Mouse (Mus musculus) cerebral cortex, adult 2 months (tissue): ENCODE measurements around the gene Igsf21.

Source experiments
- WGBS: fragments of 180-500 bp; shearing (Covaris S2); methylation state at CpG from one replicate; pipeline ENCODE4 v1.1.7; 2018; 5-methylcytosine and 5-hydroxymethylcytosine counted together

Igsf21 gene

GRCm38 (mm10) chr4:140052575-140052974 lies 194.0 kb downstream of the Igsf21 start:
- 73% methylated on average over 11 of the region's 11 CpGs for WGBS

GRCm38 (mm10) chr4:140047807-140048362 lies 198.7 kb downstream of the Igsf21 start:
- WGBS = 59% methylated on average over 10 of the region's 10 CpGs

- WGBS = 40% methylated on average over 12 of the region's 12 CpGs
Observed at GRCm38 (mm10) chr4:140043953-140044352, 202.6 kb downstream of the Igsf21 start.

- 24% methylated on average over 26 of the region's 26 CpGs for WGBS
Observed at GRCm38 (mm10) chr4:140038586-140039411, 207.8 kb downstream of the Igsf21 start.

- WGBS = 9% methylated on average over 13 of the region's 13 CpGs
Observed at GRCm38 (mm10) chr4:140037784-140038387, 208.7 kb downstream of the Igsf21 start.

GRCm38 (mm10) chr4:140035232-140035631 lies 211.4 kb downstream of the Igsf21 start:
- WGBS = 61% methylated on average over 15 of the region's 15 CpGs

GRCm38 (mm10) chr4:140033394-140033793 lies 213.2 kb downstream of the Igsf21 start:
- 42% methylated on average over 7 of the region's 7 CpGs for WGBS

- 22% methylated on average over 6 of the region's 6 CpGs for WGBS
Observed at GRCm38 (mm10) chr4:140030415-140030814, 216.2 kb downstream of the Igsf21 start.

- 29% methylated on average over 5 of the region's 5 CpGs for whole genome bisulfite sequencing
Observed at GRCm38 (mm10) chr4:140030040-140030386, 216.6 kb downstream of the Igsf21 start.

- WGBS = 51% methylated on average over 9 of the region's 9 CpGs
Observed at GRCm38 (mm10) chr4:140029324-140030039, 217.1 kb downstream of the Igsf21 start.

- 63% methylated on average over 6 of the region's 6 CpGs for WGBS
Observed at GRCm38 (mm10) chr4:140023833-140024232, 222.8 kb downstream of the Igsf21 start.

GRCm38 (mm10) chr4:140015916-140016315 lies 230.7 kb downstream of the Igsf21 start:
- 71% methylated on average over 7 of the region's 7 CpGs for WGBS

- 46% methylated on average over 11 of the region's 11 CpGs for WGBS
Observed at GRCm38 (mm10) chr4:140010728-140011470, 235.7 kb downstream of the Igsf21 start.

GRCm38 (mm10) chr4:140004932-140005331 lies 241.7 kb downstream of the Igsf21 start:
- WGBS = 29% methylated on average over 5 of the region's 5 CpGs

GRCm38 (mm10) chr4:140004170-140004569 lies 242.4 kb downstream of the Igsf21 start:
- 28% methylated on average over 12 of the region's 12 CpGs for WGBS

GRCm38 (mm10) chr4:140002069-140002468 lies 244.5 kb downstream of the Igsf21 start:
- WGBS = 60% methylated on average over 12 of the region's 12 CpGs

GRCm38 (mm10) chr4:140000911-140001310 lies 245.7 kb downstream of the Igsf21 start:
- WGBS = 81% methylated on average over 5 of the region's 5 CpGs

GRCm38 (mm10) chr4:139999033-139999432 lies 247.6 kb downstream of the Igsf21 start:
- 73% methylated on average over 7 of the region's 7 CpGs for WGBS

GRCm38 (mm10) chr4:139995659-139996058 lies 250.9 kb downstream of the Igsf21 start:
- 34% methylated on average over 8 of the region's 8 CpGs for WGBS

- 24% methylated on average over 11 of the region's 16 CpGs for WGBS
Observed at GRCm38 (mm10) chr4:139993111-139993755, 253.4 kb downstream of the Igsf21 start.

GRCm38 (mm10) chr4:139986913-139987312 lies 259.7 kb downstream of the Igsf21 start:
- 73% methylated on average over 7 of the region's 7 CpGs for WGBS
